Mouse (Mus musculus): Measurements from ENCODE around the gene Olfr944. TPM values are rescaled to one million over a fixed set of nuclear protein-coding genes. Genes with fewer than 3 reads are reported as not detected.

Gene Olfr944
- not detected in 2 replicates for polyA plus RNA-seq (2012; ENCODE audit: insufficient read depth, low replicate concordance)

GRCm38 (mm10) chr9:39201620-39202019 lies at the start of gene Olfr944:
Gene Olfr944 (plus strand): TSS chr9:39201920.
- Histone ChIP-seq H3K4me1 (no peaks in the 10 kb centered on the region), H3K36me3 (replicated peaks; ENCODE audit: low read length) (no peaks in the 10 kb centered on the region), H3K9me3 (no peaks in the 10 kb centered on the region), H3K27me3 (replicated peaks) (no peaks in the 10 kb centered on the region), H3K4me3 (replicated peaks) (no peak within 1 kb of the TSS)
- TF ChIP-seq FLI1 (IDR thresholded peaks at IDR 0.05; ENCODE audit: low read length), result no peak
- TF ChIP-seq GATA1 (IDR thresholded peaks at IDR 0.05; ENCODE audit: borderline replicate concordance, low read length), result no peak

GRCm38 (mm10) chr9:39152401-39152800 lies 49.3 kb upstream of the Olfr944 start:
- Histone ChIP-seq H3K9me3 (no peaks in the 10 kb centered on the region), H3K4me3 (replicated peaks) (no peak overlapping the region)

DNA sequence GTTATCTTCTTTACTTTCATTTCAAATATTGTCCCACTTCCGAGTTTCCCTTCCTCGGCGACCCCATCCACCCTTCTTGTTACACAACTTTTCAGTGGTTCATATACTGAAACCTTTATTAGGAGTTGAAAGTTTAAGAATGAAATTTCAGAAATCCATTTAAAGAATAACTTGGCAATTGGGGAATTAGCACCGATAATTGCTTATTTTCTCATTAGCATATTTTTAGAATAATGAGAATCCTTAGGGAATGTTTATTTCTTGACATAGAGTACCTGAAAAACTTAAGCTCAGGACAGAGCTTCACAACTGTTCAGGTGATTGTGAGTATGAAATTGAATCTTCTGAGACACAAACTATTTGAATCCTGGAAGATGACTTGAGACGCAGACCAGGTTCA lies 35.7 kb upstream of the Olfr944 start, which contains the start of gene Olfr943:
TSS of gene Olfr943 (plus strand) at position 301 of the 400 bp plus-strand sequence.
- Histone ChIP-seq H3K27me3 (replicated peaks) (no peaks in the 10 kb centered on the region), H3K9me3 (peaks cover 18% of the 10 kb centered on the region), H3K36me3 (replicated peaks; ENCODE audit: low read length) (no peaks in the 10 kb centered on the region), H3K4me3 (replicated peaks) (no peak within 1 kb of the TSS), H3K4me1 (no peaks in the 10 kb centered on the region)
- TF ChIP-seq FLI1 (IDR thresholded peaks at IDR 0.05; ENCODE audit: low read length), result no peak

More at GRCm38 (mm10) chr9:39152401-39152800, 49.3 kb upstream of the Olfr944 start:
- Histone ChIP-seq H3K4me1 (no peaks in the 10 kb centered on the region), H3K36me3 (replicated peaks; ENCODE audit: low read length) (no peaks in the 10 kb centered on the region), H3K27me3 (replicated peaks) (no peaks in the 10 kb centered on the region)
- TF ChIP-seq FLI1 (IDR thresholded peaks at IDR 0.05; ENCODE audit: low read length) (no peak), GATA1 (IDR thresholded peaks at IDR 0.05; ENCODE audit: borderline replicate concordance, low read length) (no peak)

- Histone ChIP-seq H3K36me3 (replicated peaks; ENCODE audit: low read length) (no peaks in the 10 kb centered on the region), H3K27me3 (replicated peaks) (no peaks in the 10 kb centered on the region), H3K4me1 (no peaks in the 10 kb centered on the region), H3K9me3 (no peaks in the 10 kb centered on the region), H3K4me3 (replicated peaks) (no peak within 1 kb of the TSS)
- TF ChIP-seq FLI1 (IDR thresholded peaks at IDR 0.05; ENCODE audit: low read length) (no peak), GATA1 (IDR thresholded peaks at IDR 0.05; ENCODE audit: borderline replicate concordance, low read length) (no peak)
Measured at GRCm38 (mm10) chr9:39249894-39250293, 48.2 kb downstream of the Olfr944 start, which contains the start of gene Olfr1537. Gene Olfr1537 (minus strand): TSS chr9:39249994.

Other genes starting within 250 kb of the Olfr944 start
- 0.03 and 1.6 TPM in 2 replicates for gene Olfr933, start 229.6 kb upstream of the Olfr944 start, polyA plus RNA-seq (2012; ENCODE audit: insufficient read depth, low replicate concordance)
- gene Olfr934, start 213.6 kb upstream of the Olfr944 start, polyA plus RNA-seq (2012; ENCODE audit: insufficient read depth, low replicate concordance), result not detected in 2 replicates
- not detected in 2 replicates for gene Olfr935, start 202.2 kb upstream of the Olfr944 start, polyA plus RNA-seq (2012; ENCODE audit: insufficient read depth, low replicate concordance)
- gene Olfr146, start 178.5 kb upstream of the Olfr944 start, polyA plus RNA-seq (2012; ENCODE audit: insufficient read depth, low replicate concordance), result not detected in 2 replicates
- not detected in 2 replicates for gene Olfr937, start 137.0 kb upstream of the Olfr944 start, polyA plus RNA-seq (2012; ENCODE audit: insufficient read depth, low replicate concordance)
- gene Olfr938, start 123.0 kb upstream of the Olfr944 start, polyA plus RNA-seq (2012; ENCODE audit: insufficient read depth, low replicate concordance), result not detected in 2 replicates
- gene Olfr27, start 73.8 kb upstream of the Olfr944 start, polyA plus RNA-seq (2012; ENCODE audit: insufficient read depth, low replicate concordance), result not detected in 2 replicates
- gene Olfr943, start 35.6 kb upstream of the Olfr944 start, polyA plus RNA-seq (2012; ENCODE audit: insufficient read depth, low replicate concordance), result not detected in 2 replicates
- gene Olfr1537, start 48.1 kb downstream of the Olfr944 start, polyA plus RNA-seq (2012; ENCODE audit: insufficient read depth, low replicate concordance), result not detected in 2 replicates
- gene Olfr945, start 74.9 kb downstream of the Olfr944 start, polyA plus RNA-seq (2012; ENCODE audit: insufficient read depth, low replicate concordance), result not detected in 2 replicates
- gene Olfr948, start 124.1 kb downstream of the Olfr944 start, polyA plus RNA-seq (2012; ENCODE audit: insufficient read depth, low replicate concordance), result not detected in 2 replicates
- not detected in 2 replicates for gene Olfr951, start 185.5 kb downstream of the Olfr944 start, polyA plus RNA-seq (2012; ENCODE audit: insufficient read depth, low replicate concordance)
- gene Olfr952, start 225.2 kb downstream of the Olfr944 start, polyA plus RNA-seq (2012; ENCODE audit: insufficient read depth, low replicate concordance), result not detected in 2 replicates